Mouse (Mus musculus): ENCODE data around the gene Eif2ak1. TPM values are rescaled to one million over a fixed set of nuclear protein-coding genes. Genes with fewer than 3 reads are reported as not detected.
A peak's percentile ranks its signal among the peaks of the same experiment; 100 is the strongest.
"Not testable (repeated sequence)": the region's sequence is repeated elsewhere in the genome, so short reads cannot be mapped to it uniquely, and the experiment has no call there.

Eif2ak1 gene
- 34.6 and 36.6 TPM in 2 replicates for polyA plus RNA-seq (2014; fragmentation: Nextera tagmentation; extraction: Ambion mirVana)

- peak; percentile 99 for ATAC-seq (replicated peaks; ENCODE audit: low FRiP score, low TSS enrichment, low read depth)
- no peaks in the 10 kb centered on the region for H3K27me3 ChIP-seq (replicated peaks; ENCODE audit: control insufficient read depth, insufficient read depth, low read length)
- H3K27ac ChIP-seq (ENCODE audit: low read depth), result peak within 1 kb of the TSS; percentile 70
- H3K9me3 ChIP-seq (ENCODE audit: control insufficient read depth, low read length), result no peaks in the 10 kb centered on the region
- peak within 1 kb of the TSS; percentile 83 for H3K4me3 ChIP-seq (ENCODE audit: low read depth, low read length)
- peaks cover 8% of the 10 kb centered on the region; the same call in 1 of the 2 replicates for H3K4me1 ChIP-seq (replicated peaks; ENCODE audit: control insufficient read depth, insufficient read depth, low read length)
- under 1% methylated on average over 37 of the region's 37 CpGs for WGBS
- H3K36me3 ChIP-seq (ENCODE audit: control insufficient read depth, insufficient read depth, low read length), result no peaks in the 10 kb centered on the region
- H3K9ac ChIP-seq (ENCODE audit: low read length), result peak within 1 kb of the TSS; percentile 67
- H3K4me2 ChIP-seq (ENCODE audit: low read length), result peak within 1 kb of the TSS; percentile 95
- peak; percentile 96 for DNase-seq (ENCODE audit: low spot score)
Observed at GRCm38 (mm10) chr5:143817116-143817930, at the start of gene Eif2ak1. Gene Eif2ak1, plus strand, starts transcription at chr5:143817788.

DNA sequence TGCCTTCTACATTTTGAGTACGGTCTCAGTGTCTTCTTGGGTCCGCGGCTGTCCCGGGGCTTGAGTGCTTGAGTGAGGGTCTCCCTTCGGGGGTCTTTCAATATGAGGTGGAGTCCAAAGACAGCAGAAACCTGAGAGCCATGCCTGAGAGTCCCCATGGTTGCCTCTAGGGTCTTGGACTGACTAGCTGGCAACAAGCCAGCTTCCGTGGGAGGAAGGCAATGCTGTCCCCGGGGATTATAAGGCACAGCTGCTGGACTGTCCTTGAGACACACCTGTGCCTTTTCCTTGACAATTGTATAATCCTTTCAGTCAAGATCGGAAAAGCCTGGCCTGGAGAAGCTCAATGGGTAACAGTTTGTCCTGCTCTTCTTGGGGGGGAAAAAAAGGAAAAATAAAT is 35.6 kb upstream of the Eif2ak1 start:
- no peak overlapping the region for H3K4me3 ChIP-seq (ENCODE audit: low read depth, low read length)
- WGBS, result 82% methylated on average over 7 of the region's 8 CpGs
- H3K4me2 ChIP-seq (ENCODE audit: low read length), result no peak overlapping the region
- no peaks in the 10 kb centered on the region for H3K4me1 ChIP-seq (replicated peaks; ENCODE audit: control insufficient read depth, insufficient read depth, low read length)
- no peak overlapping the region for H3K27ac ChIP-seq (ENCODE audit: low read depth)
- no peaks in the 10 kb centered on the region for H3K27me3 ChIP-seq (replicated peaks; ENCODE audit: control insufficient read depth, insufficient read depth, low read length)
- no peaks in the 10 kb centered on the region for H3K9me3 ChIP-seq (ENCODE audit: control insufficient read depth, low read length)
- no peak for DNase-seq (ENCODE audit: low spot score)
- no peak for ATAC-seq (replicated peaks; ENCODE audit: low FRiP score, low TSS enrichment, low read depth)
- no peak overlapping the region for H3K9ac ChIP-seq (ENCODE audit: low read length)
- H3K36me3 ChIP-seq (ENCODE audit: control insufficient read depth, insufficient read depth, low read length), result no peaks in the 10 kb centered on the region

GRCm38 (mm10) chr5:143785391-143785790 is 32.2 kb upstream of the Eif2ak1 start:
- 63% methylated on average over 6 of the region's 6 CpGs for WGBS
- Histone ChIP-seq H3K9ac (ENCODE audit: low read length) (no peak overlapping the region), H3K27ac (ENCODE audit: low read depth) (no peak overlapping the region), H3K4me1 (replicated peaks; ENCODE audit: control insufficient read depth, insufficient read depth, low read length) (no peaks in the 10 kb centered on the region), H3K27me3 (replicated peaks; ENCODE audit: control insufficient read depth, insufficient read depth, low read length) (no peaks in the 10 kb centered on the region), H3K36me3 (ENCODE audit: control insufficient read depth, insufficient read depth, low read length) (no peaks in the 10 kb centered on the region), H3K4me2 (ENCODE audit: low read length) (no peak overlapping the region), H3K4me3 (ENCODE audit: low read depth, low read length) (no peak overlapping the region), H3K9me3 (ENCODE audit: control insufficient read depth, low read length) (no peaks in the 10 kb centered on the region)
- no peak for DNase-seq (ENCODE audit: low spot score)
- ATAC-seq (replicated peaks; ENCODE audit: low FRiP score, low TSS enrichment, low read depth), result no peak

DNA sequence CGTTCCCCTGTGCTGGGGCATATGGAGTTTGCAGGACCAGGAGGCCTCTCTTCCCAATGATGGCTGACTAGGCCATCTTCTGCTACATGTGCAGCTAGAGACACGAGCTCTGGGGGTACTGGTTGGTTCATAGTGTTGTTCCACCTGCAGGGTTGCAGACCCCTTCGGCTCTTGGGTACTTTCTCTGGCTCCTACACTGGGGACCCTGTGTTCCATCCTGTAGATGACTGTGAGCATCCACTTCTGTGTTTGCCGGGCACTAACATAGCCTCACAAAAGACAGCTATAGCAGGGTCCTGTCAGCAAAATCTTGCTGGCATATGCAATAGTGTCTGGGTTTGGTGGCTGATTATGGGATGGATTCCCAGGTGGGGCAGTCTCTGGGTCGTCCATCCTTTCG is 16.4 kb upstream of the Eif2ak1 start:
- not testable (repeated sequence) for H3K27ac ChIP-seq (ENCODE audit: low read depth); H3K9me3 ChIP-seq (ENCODE audit: control insufficient read depth, low read length); ATAC-seq (replicated peaks; ENCODE audit: low FRiP score, low TSS enrichment, low read depth); H3K4me1 ChIP-seq (replicated peaks; ENCODE audit: control insufficient read depth, insufficient read depth, low read length); H3K27me3 ChIP-seq (replicated peaks; ENCODE audit: control insufficient read depth, insufficient read depth, low read length); H3K36me3 ChIP-seq (ENCODE audit: control insufficient read depth, insufficient read depth, low read length); H3K9ac ChIP-seq (ENCODE audit: low read length); DNase-seq (ENCODE audit: low spot score); H3K4me2 ChIP-seq (ENCODE audit: low read length); H3K4me3 ChIP-seq (ENCODE audit: low read depth, low read length)
- WGBS, result 85% methylated on average over 6 of the region's 6 CpGs

- Histone ChIP-seq H3K9me3 (ENCODE audit: control insufficient read depth, low read length) (no peaks in the 10 kb centered on the region), H3K4me3 (ENCODE audit: low read depth, low read length) (no peak overlapping the region), H3K36me3 (ENCODE audit: control insufficient read depth, insufficient read depth, low read length) (no peaks in the 10 kb centered on the region), H3K9ac (ENCODE audit: low read length) (no peak overlapping the region), H3K4me2 (ENCODE audit: low read length) (no peak overlapping the region), H3K4me1 (replicated peaks; ENCODE audit: control insufficient read depth, insufficient read depth, low read length) (no peaks in the 10 kb centered on the region), H3K27me3 (replicated peaks; ENCODE audit: control insufficient read depth, insufficient read depth, low read length) (no peaks in the 10 kb centered on the region), H3K27ac (ENCODE audit: low read depth) (no peak overlapping the region)
- WGBS, result 89% methylated on average over 18 of the region's 18 CpGs
- no peak for ATAC-seq (replicated peaks; ENCODE audit: low FRiP score, low TSS enrichment, low read depth)
- no peak for DNase-seq (ENCODE audit: low spot score)
Observed at GRCm38 (mm10) chr5:143804056-143804765, 13.4 kb upstream of the Eif2ak1 start.

DNA sequence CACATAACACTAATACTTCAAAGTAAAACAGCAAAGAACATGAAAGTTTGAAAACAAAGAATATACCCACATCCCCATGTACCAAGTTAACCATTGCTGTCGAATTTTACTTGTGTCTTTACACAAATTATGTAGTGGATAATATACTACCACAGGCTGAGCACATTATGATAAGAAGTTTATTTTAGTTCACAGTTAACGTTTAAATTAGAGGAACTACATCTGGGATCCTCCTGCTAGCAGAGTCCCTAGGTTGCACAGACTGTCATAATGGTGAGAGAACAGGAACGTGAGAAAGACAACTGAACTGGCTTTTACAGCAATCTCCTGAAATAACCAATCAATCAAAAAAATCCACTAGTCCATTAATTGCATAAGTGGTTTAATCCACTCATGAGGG is 10.3 kb upstream of the Eif2ak1 start:
- Histone ChIP-seq H3K4me1 (replicated peaks; ENCODE audit: control insufficient read depth, insufficient read depth, low read length) (no peaks in the 10 kb centered on the region), H3K9ac (ENCODE audit: low read length) (no peak overlapping the region), H3K27ac (ENCODE audit: low read depth) (no peak overlapping the region), H3K4me3 (ENCODE audit: low read depth, low read length) (no peak overlapping the region), H3K9me3 (ENCODE audit: control insufficient read depth, low read length) (no peaks in the 10 kb centered on the region), H3K27me3 (replicated peaks; ENCODE audit: control insufficient read depth, insufficient read depth, low read length) (no peaks in the 10 kb centered on the region), H3K36me3 (ENCODE audit: control insufficient read depth, insufficient read depth, low read length) (no peaks in the 10 kb centered on the region), H3K4me2 (ENCODE audit: low read length) (no peak overlapping the region)
- no peak for DNase-seq (ENCODE audit: low spot score)
- ATAC-seq (replicated peaks; ENCODE audit: low FRiP score, low TSS enrichment, low read depth), result no peak
- 55% methylated on average over 3 of the region's 3 CpGs for WGBS

- no peak overlapping the region for H3K9ac ChIP-seq (ENCODE audit: low read length)
- no peaks in the 10 kb centered on the region for H3K27me3 ChIP-seq (replicated peaks; ENCODE audit: control insufficient read depth, insufficient read depth, low read length)
- no peak overlapping the region for H3K27ac ChIP-seq (ENCODE audit: low read depth)
- H3K4me2 ChIP-seq (ENCODE audit: low read length), result no peak overlapping the region
- H3K9me3 ChIP-seq (ENCODE audit: control insufficient read depth, low read length), result no peaks in the 10 kb centered on the region
- H3K36me3 ChIP-seq (ENCODE audit: control insufficient read depth, insufficient read depth, low read length), result no peaks in the 10 kb centered on the region
- no peak for ATAC-seq (replicated peaks; ENCODE audit: low FRiP score, low TSS enrichment, low read depth)
- 89% methylated on average over 3 of the region's 3 CpGs for WGBS
- no peak for DNase-seq (ENCODE audit: low spot score)
- no peaks in the 10 kb centered on the region for H3K4me1 ChIP-seq (replicated peaks; ENCODE audit: control insufficient read depth, insufficient read depth, low read length)
- H3K4me3 ChIP-seq (ENCODE audit: low read depth, low read length), result no peak overlapping the region
Observed at GRCm38 (mm10) chr5:143809421-143810090, 8.0 kb upstream of the Eif2ak1 start.

DNA sequence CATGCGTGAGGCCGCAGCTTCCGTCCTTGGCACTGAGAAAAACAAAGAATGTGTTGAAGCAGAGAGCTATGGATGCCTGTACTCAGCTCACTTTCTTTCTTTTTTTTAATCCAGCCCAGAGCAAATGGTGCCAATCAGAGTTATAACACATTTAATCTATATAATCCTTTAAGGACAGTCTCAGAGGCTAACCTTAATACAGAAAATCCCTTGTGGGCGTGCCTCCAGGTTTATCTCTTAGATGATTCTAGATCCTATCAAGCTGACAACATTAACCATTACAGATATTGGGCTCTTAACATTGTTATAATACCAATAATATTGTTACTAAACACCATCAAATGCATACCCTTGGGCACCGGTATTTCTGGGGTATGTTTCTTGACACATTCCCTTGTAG is 5.9 kb upstream of the Eif2ak1 start:
- no peak overlapping the region for H3K4me3 ChIP-seq (ENCODE audit: low read depth, low read length)
- no peaks in the 10 kb centered on the region for H3K36me3 ChIP-seq (ENCODE audit: control insufficient read depth, insufficient read depth, low read length)
- no peaks in the 10 kb centered on the region for H3K27me3 ChIP-seq (replicated peaks; ENCODE audit: control insufficient read depth, insufficient read depth, low read length)
- no peaks in the 10 kb centered on the region for H3K9me3 ChIP-seq (ENCODE audit: control insufficient read depth, low read length)
- WGBS, result 94% methylated on average over 5 of the region's 5 CpGs
- no peaks in the 10 kb centered on the region for H3K4me1 ChIP-seq (replicated peaks; ENCODE audit: control insufficient read depth, insufficient read depth, low read length)
- H3K9ac ChIP-seq (ENCODE audit: low read length), result no peak overlapping the region
- ATAC-seq (replicated peaks; ENCODE audit: low FRiP score, low TSS enrichment, low read depth), result no peak
- no peak for DNase-seq (ENCODE audit: low spot score)
- no peak overlapping the region for H3K27ac ChIP-seq (ENCODE audit: low read depth)
- H3K4me2 ChIP-seq (ENCODE audit: low read length), result no peak overlapping the region

All from intestine, embryonic 14.5 days (tissue).